Mouse (Mus musculus) small intestine, adult 2 months (tissue): ENCODE results near the gene Fbxo47.

ENCODE experiments used
- CTCF ChIP-seq: fragments of 200-500 bp; IDR thresholded peaks from 2 replicates; pipeline ENCODE4 v1.5.1; 2012; ENCODE audit warnings: low read depth, mild to moderate bottlenecking, control low read depth, inconsistent platforms, low read length, moderate library complexity, mixed read lengths; ENCODE audit not compliant: insufficient replicate concordance, insufficient read length; ENCODE audit errors: extremely low read depth
- POLR2A ChIP-seq: fragments of 200-500 bp; IDR thresholded peaks from 2 replicates; pipeline ENCODE4 v1.6.1; 2012; ENCODE audit warnings: low read depth, mild to moderate bottlenecking, control low read depth, inconsistent platforms, low read length, moderate library complexity

GRCm38 (mm10) chr11:97837641-97838149, 46.3 kb downstream of the Fbxo47 start:
- TF ChIP-seq POLR2A (no peak), CTCF (no peak)
